Mouse (Mus musculus): ENCODE data around the gene Prlr. TPM values are rescaled to one million over a fixed set of nuclear protein-coding genes. Genes with fewer than 3 reads are reported as not detected.

Gene Prlr
- total and polyA plus RNA-seq, 3 experiments: not detected

GRCm38 (mm10) chr15:10264885-10265284 is 87.8 kb downstream of the Prlr start:
- H3K27me3 ChIP-seq (ENCODE audit: control insufficient read depth in 1 of 2, insufficient read depth in 2 of 2, low read length in 2 of 2): no peaks in the 10 kb centered on the region
- H3K27ac ChIP-seq (ENCODE audit: control insufficient read depth, low read depth, low read length): no peak overlapping the region
- TF ChIP-seq JUND (IDR thresholded peaks at IDR 0.05; ENCODE audit: low read depth, low read length): no peak
- no peak for TF ChIP-seq TCF12 (IDR thresholded peaks at IDR 0.05; ENCODE audit: low read depth, low read length)
- TF ChIP-seq UBTF (IDR thresholded peaks at IDR 0.05; ENCODE audit: borderline replicate concordance, insufficient read depth, low read depth, low read length): no peak
- no peak for TF ChIP-seq ETS1 (IDR thresholded peaks at IDR 0.05; ENCODE audit: low read depth, low read length)
- TF ChIP-seq TAL1 (IDR thresholded peaks at IDR 0.05; ENCODE audit: low read length): no peak
- no peak for TF ChIP-seq KAT2A (conservative IDR thresholded peaks at IDR 0.05; ENCODE audit: low read depth, low read length)
- no peak for TF ChIP-seq CTCF (IDR thresholded peaks at IDR 0.05 in 2 of 3, conservative IDR thresholded peaks at IDR 0.05 in 1 of 3; ENCODE audit: control insufficient read depth in 1 of 3, insufficient read depth in 1 of 3, low read depth in 2 of 3, low read length in 3 of 3, poor library complexity in 1 of 3, severe bottlenecking in 1 of 3)
- no peak for TF ChIP-seq HCFC1 (IDR thresholded peaks at IDR 0.05; ENCODE audit: low read depth, low read length)
- no peak for TF ChIP-seq RCOR1 (IDR thresholded peaks at IDR 0.05; ENCODE audit: low read depth, low read length)
- no peak for TF ChIP-seq BHLHE40 (IDR thresholded peaks at IDR 0.05; ENCODE audit: borderline replicate concordance, low read depth, low read length)
- TF ChIP-seq MXI1 (IDR thresholded peaks at IDR 0.05; ENCODE audit: low read depth, low read length): no peak
- TF ChIP-seq MAX (IDR thresholded peaks at IDR 0.05; ENCODE audit: low read length): no peak
- no peak overlapping the region for H3K9ac ChIP-seq (ENCODE audit: control insufficient read depth, low read depth, low read length, poor library complexity, severe bottlenecking)
- DNase-seq (ENCODE audit: low read depth, low spot score): no peak
- no peaks in the 10 kb centered on the region for H3K79me2 ChIP-seq (ENCODE audit: control insufficient read depth, insufficient read depth, low read length, poor library complexity)
- H3K4me1 ChIP-seq (ENCODE audit: control insufficient read depth in 1 of 2, insufficient read depth in 2 of 2, low read length in 2 of 2): no peaks in the 10 kb centered on the region
- no peaks in the 10 kb centered on the region for H3K36me3 ChIP-seq (ENCODE audit: control insufficient read depth in 1 of 2, insufficient read depth in 2 of 2, low read length in 2 of 2)
- no peaks in the 10 kb centered on the region for H3K9me3 ChIP-seq (replicated peaks; ENCODE audit: insufficient read depth, low read length)
- H3K4me3 ChIP-seq (ENCODE audit: control insufficient read depth in 1 of 2, insufficient read depth in 1 of 2, low read depth in 2 of 2, low read length in 2 of 2): no peak overlapping the region

- DNase-seq (ENCODE audit: low read depth, low spot score): no peak
- Histone ChIP-seq H3K79me2 (ENCODE audit: control insufficient read depth, insufficient read depth, low read length, poor library complexity) (no peaks in the 10 kb centered on the region), H3K4me1 (ENCODE audit: control insufficient read depth in 1 of 2, insufficient read depth in 2 of 2, low read length in 2 of 2) (no peaks in the 10 kb centered on the region)
These were observed 90.2 kb downstream of the Prlr start for GRCm38 (mm10) chr15:10267251-10267650.

More at GRCm38 (mm10) chr15:10267251-10267650, 90.2 kb downstream of the Prlr start:
- Histone ChIP-seq H3K27me3 (ENCODE audit: control insufficient read depth in 1 of 2, insufficient read depth in 2 of 2, low read length in 2 of 2) (no peaks in the 10 kb centered on the region), H3K27ac (ENCODE audit: control insufficient read depth, low read depth, low read length) (no peak overlapping the region), H3K9ac (ENCODE audit: control insufficient read depth, low read depth, low read length, poor library complexity, severe bottlenecking) (no peak overlapping the region), H3K4me3 (ENCODE audit: control insufficient read depth in 1 of 2, insufficient read depth in 1 of 2, low read depth in 2 of 2, low read length in 2 of 2) (no peak overlapping the region), H3K9me3 (replicated peaks; ENCODE audit: insufficient read depth, low read length) (no peaks in the 10 kb centered on the region), H3K36me3 (ENCODE audit: control insufficient read depth in 1 of 2, insufficient read depth in 2 of 2, low read length in 2 of 2) (no peaks in the 10 kb centered on the region)
- TF ChIP-seq ZC3H11A (IDR thresholded peaks at IDR 0.05; ENCODE audit: low read depth, low read length) (no peak), POLR2AphosphoS2 (IDR thresholded peaks at IDR 0.05; ENCODE audit: low read length) (no peak), MYB (IDR thresholded peaks at IDR 0.05; ENCODE audit: low read depth, low read length) (no peak), POLR2A (IDR thresholded peaks at IDR 0.05; ENCODE audit: control insufficient read depth in 1 of 2, insufficient read depth in 1 of 2, low read depth in 1 of 2, low read length in 2 of 2, poor library complexity in 1 of 2) (no peak), ZKSCAN1 (IDR thresholded peaks at IDR 0.05; ENCODE audit: low read depth, low read length) (no peak), HCFC1 (IDR thresholded peaks at IDR 0.05; ENCODE audit: low read depth, low read length) (no peak), RCOR1 (IDR thresholded peaks at IDR 0.05; ENCODE audit: low read depth, low read length) (no peak), NELFE (IDR thresholded peaks at IDR 0.05; ENCODE audit: low read depth, low read length) (no peak), MEF2A (IDR thresholded peaks at IDR 0.05; ENCODE audit: extremely low read depth, insufficient replicate concordance, low read depth, low read length, poor library complexity, severe bottlenecking) (no peak), TCF12 (IDR thresholded peaks at IDR 0.05; ENCODE audit: low read depth, low read length) (no peak), CHD2 (IDR thresholded peaks at IDR 0.05; ENCODE audit: low read length) (no peak), MXI1 (IDR thresholded peaks at IDR 0.05; ENCODE audit: low read depth, low read length) (no peak), GATA1 (IDR thresholded peaks at IDR 0.05; ENCODE audit: low read depth, low read length) (no peak), KAT2A (conservative IDR thresholded peaks at IDR 0.05; ENCODE audit: low read depth, low read length) (no peak), USF1 (IDR thresholded peaks at IDR 0.05; ENCODE audit: low read depth, low read length) (no peak), GABPA (IDR thresholded peaks at IDR 0.05; ENCODE audit: low read depth, low read length) (no peak), CHD1 (IDR thresholded peaks at IDR 0.05; ENCODE audit: low read depth, low read length) (no peak), NRF1 (IDR thresholded peaks at IDR 0.05; ENCODE audit: insufficient read depth, low read depth, low read length, poor library complexity, severe bottlenecking) (no peak), ELF1 (IDR thresholded peaks at IDR 0.05; ENCODE audit: low read depth, low read length) (no peak)

Measured in MEL (cell line).